Mouse (Mus musculus): ENCODE results near the gene Gins2.

The Gins2 gene

GRCm38 (mm10) chr8:120565151-120565711 is 23.9 kb downstream of the Gins2 start:
- no peak for DNase-seq (ENCODE audit: low read depth, low spot score)

GRCm38 (mm10) chr8:120563851-120564837 is 25.0 kb downstream of the Gins2 start:
- peak; percentile 70 for DNase-seq (ENCODE audit: low read depth, low spot score)

GRCm38 (mm10) chr8:120563348-120563724 is 25.8 kb downstream of the Gins2 start:
- DNase-seq (ENCODE audit: low read depth, low spot score): no peak

- no peak for DNase-seq (ENCODE audit: low read depth, low spot score)
Measured at GRCm38 (mm10) chr8:120562680-120563347, 26.3 kb downstream of the Gins2 start.

- no peak for DNase-seq (ENCODE audit: low read depth, low spot score)
Measured at GRCm38 (mm10) chr8:120561539-120562435, 27.3 kb downstream of the Gins2 start.

- no peak for DNase-seq (ENCODE audit: low read depth, low spot score)
Measured at GRCm38 (mm10) chr8:120560535-120560934, 28.6 kb downstream of the Gins2 start.

GRCm38 (mm10) chr8:120559654-120560053 is 29.4 kb downstream of the Gins2 start:
- DNase-seq (ENCODE audit: low read depth, low spot score): no peak

GRCm38 (mm10) chr8:120558162-120558561 is 30.9 kb downstream of the Gins2 start:
- no peak for DNase-seq (ENCODE audit: low read depth, low spot score)

GRCm38 (mm10) chr8:120557170-120557965 is 31.7 kb downstream of the Gins2 start:
- no peak for DNase-seq (ENCODE audit: low read depth, low spot score)

- DNase-seq (ENCODE audit: low read depth, low spot score): no peak
Measured at GRCm38 (mm10) chr8:120556198-120556892, 32.8 kb downstream of the Gins2 start.

- no peak for DNase-seq (ENCODE audit: low read depth, low spot score)
Measured at GRCm38 (mm10) chr8:120554466-120555039, 34.6 kb downstream of the Gins2 start.

GRCm38 (mm10) chr8:120553441-120554123 is 35.5 kb downstream of the Gins2 start:
- no peak for DNase-seq (ENCODE audit: low read depth, low spot score)

- DNase-seq (ENCODE audit: low read depth, low spot score): no peak
Measured at GRCm38 (mm10) chr8:120552509-120552908, 36.6 kb downstream of the Gins2 start.

GRCm38 (mm10) chr8:120551677-120551980 is 37.5 kb downstream of the Gins2 start:
- DNase-seq (ENCODE audit: low read depth, low spot score): no peak

- no peak for DNase-seq (ENCODE audit: low read depth, low spot score)
Measured at GRCm38 (mm10) chr8:120550937-120551676, 38.0 kb downstream of the Gins2 start.

GRCm38 (mm10) chr8:120550430-120550829 is 38.7 kb downstream of the Gins2 start:
- no peak for DNase-seq (ENCODE audit: low read depth, low spot score)

GRCm38 (mm10) chr8:120549922-120550321 is 39.2 kb downstream of the Gins2 start:
- DNase-seq (ENCODE audit: low read depth, low spot score): no peak

- DNase-seq (ENCODE audit: low read depth, low spot score): no peak
Measured at GRCm38 (mm10) chr8:120549321-120549921, 39.7 kb downstream of the Gins2 start.
